Mouse (Mus musculus): ENCODE measurements at regions not wholly inside any gene's neighbourhood (a gene's known extent, or its start where the extent isn't known, plus 50 kb on each side); places are given as distances from the start of the nearest gene placed in this dataset.

DNA sequence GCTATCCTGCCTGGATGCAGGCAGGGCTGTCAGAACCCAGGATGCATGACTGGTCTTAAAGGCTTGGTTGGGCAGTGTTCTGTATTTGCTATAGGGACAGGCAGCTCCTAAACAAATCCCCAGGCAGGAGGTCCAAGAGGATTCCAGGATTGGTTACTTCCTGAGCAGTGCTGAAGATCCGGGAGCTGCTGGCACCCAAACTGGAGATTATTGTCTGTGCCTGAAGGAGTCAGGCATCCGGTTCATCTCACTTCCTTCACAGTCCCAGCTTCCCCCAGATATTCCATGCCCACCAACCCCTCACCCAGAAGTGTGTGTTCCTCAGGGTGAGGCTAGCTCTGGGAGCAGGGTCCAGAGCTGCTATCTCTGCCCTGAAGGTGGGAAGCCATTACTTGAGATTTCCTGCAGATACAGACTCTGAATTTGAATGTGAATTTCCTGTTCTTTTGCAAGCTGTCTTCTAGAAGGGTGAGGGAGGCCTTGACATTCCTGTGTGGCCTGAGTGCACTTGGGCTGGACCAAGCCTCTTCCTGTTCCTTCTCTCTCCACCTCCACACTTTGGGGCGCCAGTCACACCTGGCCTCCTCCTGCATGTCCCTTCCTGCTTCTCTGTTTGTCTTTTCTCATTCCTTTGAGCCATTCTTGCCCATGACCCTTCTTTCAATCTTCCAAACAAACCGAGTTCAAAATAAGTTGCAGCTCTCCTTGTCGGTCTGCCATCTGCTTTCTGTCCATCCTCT, 80.3 kb upstream of the Atp1b1 start:
- Histone ChIP-seq H3K27me3 (ENCODE audit: control insufficient read depth, insufficient read depth, low read length) (no peaks in the 10 kb centered on the region), H3K4me1 (ENCODE audit: control insufficient read depth, insufficient read depth, low read length) (peaks cover 4% of the 10 kb centered on the region; the same call in 1 of the 2 replicates), H3K36me3 (ENCODE audit: control insufficient read depth, insufficient read depth, low read length) (no peaks in the 10 kb centered on the region), H3K9ac (ENCODE audit: low read length) (no peak overlapping the region), H3K4me2 (ENCODE audit: low read depth, low read length) (no peak overlapping the region), H3K4me3 (replicated peaks; ENCODE audit: low read length) (no peak overlapping the region), H3K9me3 (replicated peaks; ENCODE audit: control insufficient read depth, low read length) (no peaks in the 10 kb centered on the region), H3K27ac (ENCODE audit: low read length) (peak overlapping the region; percentile 2; the same call in 1 of the 2 replicates)
- 62% methylated on average over 5 of the region's 5 CpGs for WGBS
- no peak for ATAC-seq (ENCODE audit: insufficient read depth, low FRiP score)

DNA sequence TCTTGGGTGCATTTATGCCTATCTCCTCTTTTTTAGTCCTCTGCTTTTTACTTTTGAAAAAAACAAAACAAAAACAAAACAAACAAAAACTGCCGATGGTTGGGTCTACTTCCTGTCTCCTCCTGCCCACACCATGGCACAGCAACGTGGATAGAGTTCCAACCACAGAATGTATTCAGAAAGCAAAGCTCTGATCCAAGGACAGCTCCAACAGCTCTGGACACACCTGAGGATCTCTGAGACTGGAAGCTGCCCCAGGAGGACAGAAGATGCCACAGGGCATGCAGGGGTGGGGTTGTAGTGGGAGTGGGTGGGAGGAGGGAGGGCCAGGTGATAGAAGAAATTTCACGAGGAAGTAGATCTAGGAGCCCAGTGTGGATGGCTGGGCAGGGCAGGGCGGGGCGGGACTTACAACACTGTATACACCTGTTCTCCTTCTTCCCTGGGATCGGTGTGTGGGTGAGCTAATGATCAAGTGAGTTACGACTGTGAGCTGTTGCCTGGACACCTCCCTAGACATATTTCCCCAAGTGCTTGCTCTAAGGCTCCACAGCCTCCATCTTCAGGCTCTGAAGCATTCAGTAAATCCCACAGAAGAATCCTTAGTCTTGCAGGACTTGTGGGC, 79.3 kb upstream of the Atp1b1 start:
- Histone ChIP-seq H3K36me3 (ENCODE audit: control insufficient read depth, insufficient read depth, low read length) (no peaks in the 10 kb centered on the region), H3K27me3 (ENCODE audit: control insufficient read depth, insufficient read depth, low read length) (no peaks in the 10 kb centered on the region), H3K4me3 (replicated peaks; ENCODE audit: low read length) (no peak overlapping the region), H3K9me3 (replicated peaks; ENCODE audit: control insufficient read depth, low read length) (no peaks in the 10 kb centered on the region), H3K4me2 (ENCODE audit: low read depth, low read length) (no peak overlapping the region), H3K4me1 (ENCODE audit: control insufficient read depth, insufficient read depth, low read length) (peaks cover 4% of the 10 kb centered on the region; the same call in 1 of the 2 replicates), H3K9ac (ENCODE audit: low read length) (no peak overlapping the region), H3K27ac (ENCODE audit: low read length) (peak overlapping the region; percentile 23; the same call in 1 of the 2 replicates)
- WGBS = 66% methylated on average over 7 of the region's 7 CpGs
- peak; percentile 94 for ATAC-seq (ENCODE audit: insufficient read depth, low FRiP score)

DNA sequence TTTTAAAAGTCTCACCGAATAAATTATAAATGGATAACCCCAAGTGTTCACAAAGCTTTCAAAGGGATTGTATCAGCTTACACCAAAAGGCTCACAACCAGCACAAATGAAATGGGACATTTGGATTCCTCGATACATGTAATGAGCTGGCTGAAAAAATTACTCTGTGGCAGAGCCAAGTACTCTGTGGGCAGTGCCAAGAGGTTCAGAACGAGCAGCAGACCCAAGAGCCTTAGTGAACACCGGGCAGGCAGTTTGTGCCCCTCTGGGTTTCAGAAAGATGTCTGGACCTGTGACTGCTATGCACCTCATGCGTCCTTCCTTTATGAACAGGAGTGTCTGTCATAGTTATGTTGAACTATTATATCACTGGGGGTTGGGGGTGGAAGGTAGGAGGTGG, 74.0 kb upstream of the Atp1b1 start:
- no peaks in the 10 kb centered on the region for H3K4me1 ChIP-seq (ENCODE audit: control insufficient read depth, insufficient read depth, low read length)
- no peaks in the 10 kb centered on the region for H3K36me3 ChIP-seq (ENCODE audit: control insufficient read depth, insufficient read depth, low read length)
- H3K4me2 ChIP-seq (ENCODE audit: low read depth, low read length) = no peak overlapping the region
- no peaks in the 10 kb centered on the region for H3K9me3 ChIP-seq (replicated peaks; ENCODE audit: control insufficient read depth, low read length)
- no peak overlapping the region for H3K27ac ChIP-seq (ENCODE audit: low read length)
- WGBS = 87% methylated on average over 5 of the region's 5 CpGs
- H3K9ac ChIP-seq (ENCODE audit: low read length) = no peak overlapping the region
- no peaks in the 10 kb centered on the region for H3K27me3 ChIP-seq (ENCODE audit: control insufficient read depth, insufficient read depth, low read length)
- no peak for ATAC-seq (ENCODE audit: insufficient read depth, low FRiP score)
- H3K4me3 ChIP-seq (replicated peaks; ENCODE audit: low read length) = no peak overlapping the region

DNA sequence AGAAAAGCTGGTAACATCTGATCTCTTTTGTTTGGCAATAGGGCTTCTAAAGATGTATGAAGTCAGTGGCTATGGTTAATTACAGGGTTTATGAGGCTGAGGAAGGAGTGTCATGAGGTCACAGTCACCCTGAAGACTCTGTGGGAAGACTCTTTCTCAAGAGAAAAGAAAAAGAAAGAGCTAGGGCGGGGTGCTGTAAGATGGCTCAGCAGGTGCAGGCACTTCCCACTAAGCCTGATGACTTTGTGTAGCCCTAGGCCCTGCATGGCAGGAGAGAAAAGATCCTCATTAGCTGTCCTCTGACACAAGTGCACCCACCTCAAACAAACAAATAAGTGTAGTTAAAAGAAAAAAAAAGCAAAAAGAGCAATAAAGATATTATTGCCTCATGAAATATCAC, 73.6 kb upstream of the Atp1b1 start:
- Histone ChIP-seq H3K4me2 (ENCODE audit: low read depth, low read length) (no peak overlapping the region), H3K9me3 (replicated peaks; ENCODE audit: control insufficient read depth, low read length) (no peaks in the 10 kb centered on the region), H3K27ac (ENCODE audit: low read length) (no peak overlapping the region), H3K4me1 (ENCODE audit: control insufficient read depth, insufficient read depth, low read length) (no peaks in the 10 kb centered on the region), H3K36me3 (ENCODE audit: control insufficient read depth, insufficient read depth, low read length) (no peaks in the 10 kb centered on the region), H3K27me3 (ENCODE audit: control insufficient read depth, insufficient read depth, low read length) (no peaks in the 10 kb centered on the region), H3K4me3 (replicated peaks; ENCODE audit: low read length) (no peak overlapping the region), H3K9ac (ENCODE audit: low read length) (no peak overlapping the region)
- ATAC-seq (ENCODE audit: insufficient read depth, low FRiP score) = no peak
- 65% methylated on average over 1 of the region's 1 CpGs for WGBS

DNA sequence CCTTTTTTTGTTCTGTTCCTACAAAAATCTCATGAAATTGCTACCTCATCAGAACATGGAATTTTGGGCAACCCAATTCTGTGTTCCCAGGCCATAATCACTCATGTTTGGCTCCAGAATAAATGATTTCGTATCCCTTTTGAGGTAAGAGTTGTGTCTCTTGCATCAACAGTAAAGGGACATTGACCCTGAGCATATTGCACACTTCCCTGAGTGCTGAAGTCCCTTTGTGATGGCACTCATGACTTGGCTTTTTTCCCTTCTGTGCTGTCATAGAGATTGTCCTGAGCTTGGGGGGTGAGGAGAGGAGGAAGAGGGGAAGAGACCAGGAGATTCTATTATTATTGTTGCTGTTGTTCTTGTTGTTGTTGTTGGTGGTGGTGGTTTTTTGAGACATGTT, 68.6 kb upstream of the Atp1b1 start:
- H3K36me3 ChIP-seq (ENCODE audit: control insufficient read depth, insufficient read depth, low read length) = no peaks in the 10 kb centered on the region
- ATAC-seq (ENCODE audit: insufficient read depth, low FRiP score) = no peak
- 88% methylated on average over 1 of the region's 1 CpGs for WGBS

DNA sequence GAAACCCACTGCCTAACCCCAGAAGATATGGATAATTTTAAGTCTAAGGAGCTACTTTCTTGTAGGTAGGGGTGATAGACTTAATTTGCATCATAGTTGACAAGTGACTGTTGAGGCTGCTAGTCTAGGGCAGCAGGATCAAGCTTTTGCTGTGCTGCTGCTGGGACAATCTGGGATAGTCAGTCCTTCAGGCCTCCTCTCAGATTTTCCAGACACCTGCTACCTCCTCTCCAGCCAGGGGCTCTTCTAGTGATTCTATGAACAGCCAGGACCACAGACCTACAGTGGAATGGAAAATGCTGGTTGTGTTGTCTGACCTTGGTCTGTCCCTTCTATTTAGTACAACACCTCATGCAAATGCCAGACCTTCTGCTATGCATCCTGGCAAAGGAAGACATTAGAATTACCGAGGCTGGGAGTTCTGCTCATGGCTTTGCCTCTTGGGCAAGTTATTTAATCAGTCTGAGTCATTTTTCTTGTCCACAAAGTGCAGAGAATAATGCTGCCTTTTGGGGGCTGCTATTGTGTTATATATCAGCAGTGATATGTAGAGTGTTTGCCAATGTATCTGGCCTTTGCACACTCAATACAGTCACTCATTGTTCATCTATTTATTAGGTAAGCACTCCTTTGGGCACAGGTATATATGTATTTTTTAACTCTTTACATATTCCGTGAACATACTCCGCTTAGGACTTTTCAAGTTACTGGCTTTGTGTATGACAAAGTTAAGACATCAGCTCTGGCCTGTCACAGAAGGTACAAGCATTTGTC, 64.4 kb upstream of the Atp1b1 start:
- peak overlapping the region; percentile 69 for H3K27ac ChIP-seq (ENCODE audit: low read length)
- ATAC-seq (ENCODE audit: insufficient read depth, low FRiP score) = peak; percentile 89
- no peak overlapping the region for H3K4me2 ChIP-seq (ENCODE audit: low read depth, low read length)
- no peaks in the 10 kb centered on the region for H3K36me3 ChIP-seq (ENCODE audit: control insufficient read depth, insufficient read depth, low read length)
- H3K4me1 ChIP-seq (ENCODE audit: control insufficient read depth, insufficient read depth, low read length) = no peaks in the 10 kb centered on the region
- H3K9ac ChIP-seq (ENCODE audit: low read length) = no peak overlapping the region
- no peaks in the 10 kb centered on the region for H3K27me3 ChIP-seq (ENCODE audit: control insufficient read depth, insufficient read depth, low read length)
- no peaks in the 10 kb centered on the region for H3K9me3 ChIP-seq (replicated peaks; ENCODE audit: control insufficient read depth, low read length)
- H3K4me3 ChIP-seq (replicated peaks; ENCODE audit: low read length) = no peak overlapping the region
- 62% methylated on average over 3 of the region's 3 CpGs for WGBS

More for the DNA sequence above, 68.6 kb upstream of the Atp1b1 start:
- H3K4me1 ChIP-seq (ENCODE audit: control insufficient read depth, insufficient read depth, low read length) = no peaks in the 10 kb centered on the region
- H3K27ac ChIP-seq (ENCODE audit: low read length) = no peak overlapping the region
- H3K9me3 ChIP-seq (replicated peaks; ENCODE audit: control insufficient read depth, low read length) = no peaks in the 10 kb centered on the region
- no peaks in the 10 kb centered on the region for H3K27me3 ChIP-seq (ENCODE audit: control insufficient read depth, insufficient read depth, low read length)
- H3K4me2 ChIP-seq (ENCODE audit: low read depth, low read length) = no peak overlapping the region
- no peak overlapping the region for H3K4me3 ChIP-seq (replicated peaks; ENCODE audit: low read length)
- no peak overlapping the region for H3K9ac ChIP-seq (ENCODE audit: low read length)

DNA sequence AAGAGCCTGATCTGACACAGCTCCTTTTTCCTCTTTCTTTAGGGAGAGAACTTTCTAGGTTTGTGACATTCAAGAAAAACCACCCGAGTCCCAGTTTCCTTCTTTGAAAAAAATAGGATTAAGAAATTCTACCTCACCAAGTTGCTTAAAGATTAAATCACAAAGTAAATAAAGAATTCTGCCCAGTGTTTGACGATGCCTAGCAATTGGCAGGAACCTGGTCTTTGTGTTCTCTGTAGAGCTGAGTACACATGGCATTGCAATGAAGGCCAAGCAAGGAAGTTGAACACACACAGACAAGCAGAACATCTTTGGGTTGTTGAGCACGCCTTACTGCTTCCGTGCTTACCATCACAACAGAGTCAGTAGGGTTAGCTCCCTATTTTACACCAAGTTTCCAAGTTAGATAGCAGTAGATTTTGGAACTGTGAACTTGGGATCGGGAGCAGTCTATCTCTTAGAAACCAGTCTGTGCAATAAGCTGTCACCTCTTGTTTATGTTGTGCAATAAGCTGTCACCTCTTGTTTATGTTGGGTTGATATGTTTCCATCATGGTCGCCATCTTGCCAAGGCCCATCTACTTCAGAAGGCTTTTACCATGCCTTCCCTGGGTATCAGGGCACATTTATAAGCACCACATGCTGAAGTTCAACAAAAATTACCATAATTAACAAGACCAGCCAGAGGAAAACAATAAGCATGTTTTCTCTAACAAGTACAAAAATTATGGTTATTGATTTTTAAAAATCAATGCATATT, 63.4 kb upstream of the Atp1b1 start:
- 61% methylated on average over 6 of the region's 6 CpGs for WGBS

DNA sequence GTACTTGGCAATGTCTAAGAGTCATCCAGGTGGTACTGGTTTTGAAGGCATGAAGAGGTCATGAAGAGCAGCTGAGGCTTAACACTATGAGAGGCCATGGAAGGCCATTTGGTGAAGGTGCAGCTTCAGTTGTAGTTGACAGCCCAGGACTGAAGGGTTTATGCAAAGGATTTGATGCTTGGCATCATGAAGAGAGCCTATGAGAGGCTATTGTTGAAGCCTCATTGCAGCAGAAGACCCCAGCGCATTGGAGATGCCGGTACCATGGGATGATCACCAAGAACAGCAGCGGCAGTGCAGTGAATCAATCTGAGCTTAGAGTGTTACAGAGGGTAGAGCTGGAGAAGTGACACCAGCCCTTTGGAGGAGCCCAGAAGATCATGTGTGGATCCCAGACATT, 60.7 kb upstream of the Atp1b1 start:
- no peak overlapping the region for H3K4me3 ChIP-seq (replicated peaks; ENCODE audit: low read length)
- H3K9ac ChIP-seq (ENCODE audit: low read length) = no peak overlapping the region
- H3K4me2 ChIP-seq (ENCODE audit: low read depth, low read length) = no peak overlapping the region
- H3K4me1 ChIP-seq (ENCODE audit: control insufficient read depth, insufficient read depth, low read length) = no peaks in the 10 kb centered on the region
- H3K27ac ChIP-seq (ENCODE audit: low read length) = no peak overlapping the region
- no peaks in the 10 kb centered on the region for H3K27me3 ChIP-seq (ENCODE audit: control insufficient read depth, insufficient read depth, low read length)
- 96% methylated on average over 3 of the region's 3 CpGs for WGBS
- H3K36me3 ChIP-seq (ENCODE audit: control insufficient read depth, insufficient read depth, low read length) = no peaks in the 10 kb centered on the region
- H3K9me3 ChIP-seq (replicated peaks; ENCODE audit: control insufficient read depth, low read length) = no peaks in the 10 kb centered on the region
- ATAC-seq (ENCODE audit: insufficient read depth, low FRiP score) = no peak

More for the DNA sequence above, 63.4 kb upstream of the Atp1b1 start:
- H3K36me3 ChIP-seq (ENCODE audit: control insufficient read depth, insufficient read depth, low read length) = no peaks in the 10 kb centered on the region
- no peaks in the 10 kb centered on the region for H3K4me1 ChIP-seq (ENCODE audit: control insufficient read depth, insufficient read depth, low read length)
- H3K9ac ChIP-seq (ENCODE audit: low read length) = no peak overlapping the region
- H3K27me3 ChIP-seq (ENCODE audit: control insufficient read depth, insufficient read depth, low read length) = no peaks in the 10 kb centered on the region
- H3K4me3 ChIP-seq (replicated peaks; ENCODE audit: low read length) = no peak overlapping the region
- peak overlapping the region; percentile 56 for H3K27ac ChIP-seq (ENCODE audit: low read length)
- no peak overlapping the region for H3K4me2 ChIP-seq (ENCODE audit: low read depth, low read length)
- H3K9me3 ChIP-seq (replicated peaks; ENCODE audit: control insufficient read depth, low read length) = no peaks in the 10 kb centered on the region
- ATAC-seq (ENCODE audit: insufficient read depth, low FRiP score) = peak; percentile 78; the same call in 1 of the 2 replicates
